Mouse (Mus musculus) layer of hippocampus, adult 8-10 months (tissue): ENCODE data around the gene Gm13290. TPM values are rescaled to one million over a fixed set of nuclear protein-coding genes. Genes with fewer than 3 reads are reported as not detected.
A peak's percentile ranks its signal among the peaks of the same experiment; 100 is the strongest.
"Not testable (repeated sequence)": the region's sequence is repeated elsewhere in the genome, so short reads cannot be mapped to it uniquely, and the experiment has no call there.

ENCODE experiments used
- DNase-seq, 2 experiments: peaks; one replicate each; pipeline ENCODE4 v3.0.0; 2022; ENCODE audit warnings: low spot score in 2 of 2
- total RNA-seq, 4 experiments: library from RNA; stranded (reverse); gene quantifications; 2 replicates each; pipeline ENCODE4 v1.2.4; 2022

Gm13290 gene
- total RNA-seq, 4 experiments from 2014 or later, result not detected

DNA sequence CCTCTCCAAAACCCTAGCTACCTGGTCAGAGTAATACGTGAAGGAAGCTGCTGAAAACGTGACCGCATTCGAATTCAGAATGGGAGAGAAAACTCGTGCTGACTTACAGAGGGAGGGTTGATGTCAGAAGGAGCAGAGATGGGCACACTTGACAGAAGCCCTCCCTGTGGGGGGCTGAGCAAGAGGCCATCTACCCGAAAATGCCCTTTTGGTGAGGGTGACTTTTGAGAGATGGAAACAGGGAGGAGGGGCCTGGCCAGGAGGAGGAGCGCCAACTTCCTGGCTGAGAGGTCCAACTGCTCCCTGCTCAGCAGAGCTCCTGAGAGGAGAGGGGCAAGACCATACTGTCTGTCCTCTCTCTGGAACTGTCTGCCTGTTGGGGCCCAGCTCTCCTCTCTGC is 8.2 kb downstream of the Gm13290 start, which contains the start of gene Ifnz:
Gene Ifnz, plus strand, starts transcription at position 301 of the 400 bp plus-strand sequence.
- not testable (repeated sequence) for DNase-seq

- not testable (repeated sequence) for DNase-seq
Observed at GRCm38 (mm10) chr4:88782335-88782734, 8.7 kb downstream of the Gm13290 start.

GRCm38 (mm10) chr4:88785409-88785808 is 11.8 kb downstream of the Gm13290 start, which contains the start of gene Gm13276:
Gene Gm13276, plus strand, starts transcription at chr4:88785709.
- not testable (repeated sequence) for DNase-seq

DNA sequence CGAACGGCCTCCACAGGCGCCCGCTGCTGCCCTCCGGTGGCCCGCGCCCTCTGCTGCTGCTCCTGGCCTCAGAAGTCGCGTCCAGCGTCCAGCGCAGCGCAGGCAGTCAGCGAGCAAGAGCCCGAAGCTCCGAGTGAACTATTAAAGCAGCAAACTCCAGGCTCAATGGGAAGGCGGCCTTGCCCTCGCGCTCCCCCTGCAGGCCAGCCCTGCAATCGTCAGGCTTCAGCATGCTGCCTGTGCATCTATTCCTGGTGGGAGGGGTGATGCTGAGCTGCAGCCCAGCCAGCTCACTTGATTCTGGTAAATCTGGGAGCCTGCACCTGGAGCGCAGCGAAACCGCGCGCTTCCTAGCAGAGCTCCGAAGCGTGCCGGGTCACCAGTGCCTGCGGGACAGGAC is 14.8 kb downstream of the Gm13290 start, which contains the start of gene Gm13277:
Gene Gm13277, plus strand, starts transcription at position 231 of the 400 bp plus-strand sequence.
- peak; percentile 25 to 55 for DNase-seq

DNA sequence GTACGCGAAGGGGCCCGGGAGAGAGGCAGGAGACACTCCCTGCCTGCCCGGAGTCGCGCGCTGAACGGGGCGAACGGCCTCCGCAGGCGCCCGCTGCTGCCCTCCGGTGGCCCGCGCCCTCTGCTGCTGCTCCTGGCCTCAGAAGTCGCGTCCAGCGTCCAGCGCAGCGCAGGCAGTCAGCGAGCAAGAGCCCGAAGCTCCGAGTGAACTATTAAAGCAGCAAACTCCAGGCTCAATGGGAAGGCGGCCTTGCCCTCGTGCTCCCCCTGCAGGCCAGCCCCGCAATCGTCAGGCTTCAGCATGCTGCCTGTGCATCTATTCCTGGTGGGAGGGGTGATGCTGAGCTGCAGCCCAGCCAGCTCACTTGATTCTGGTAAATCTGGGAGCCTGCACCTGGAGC is 17.6 kb downstream of the Gm13290 start, which contains the start of gene Gm13278:
Gene Gm13278, plus strand, starts transcription at position 301 of the 400 bp plus-strand sequence.
- not testable (repeated sequence) for DNase-seq

DNA sequence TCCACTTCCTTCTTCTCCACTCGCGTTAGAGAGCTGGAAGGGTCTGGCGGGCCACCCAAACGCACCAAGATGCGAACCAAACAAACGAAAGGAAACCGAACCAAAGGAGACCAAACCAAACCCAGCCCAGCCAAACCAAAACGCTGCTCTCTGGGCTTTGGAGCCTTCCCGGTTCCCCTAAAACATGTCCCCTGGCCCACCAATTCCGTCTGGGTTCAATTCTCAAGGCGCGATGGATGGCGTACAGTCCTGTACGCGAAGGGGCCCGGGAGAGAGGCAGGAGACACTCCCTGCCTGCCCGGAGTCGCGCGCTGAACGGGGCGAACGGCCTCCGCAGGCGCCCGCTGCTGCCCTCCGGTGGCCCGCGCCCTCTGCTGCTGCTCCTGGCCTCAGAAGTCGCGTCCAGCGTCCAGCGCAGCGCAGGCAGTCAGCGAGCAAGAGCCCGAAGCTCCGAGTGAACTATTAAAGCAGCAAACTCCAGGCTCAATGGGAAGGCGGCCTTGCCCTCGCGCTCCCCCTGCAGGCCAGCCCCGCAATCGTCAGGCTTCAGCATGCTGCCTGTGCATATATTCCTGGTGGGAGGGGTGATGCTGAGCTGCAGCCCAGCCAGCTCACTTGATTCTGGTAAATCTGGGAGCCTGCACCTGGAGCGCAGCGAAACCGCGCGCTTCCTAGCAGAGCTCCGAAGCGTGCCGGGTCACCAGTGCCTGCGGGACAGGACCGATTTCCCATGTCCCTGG is 20.5 kb downstream of the Gm13290 start, which contains the start of gene Gm13275:
Gene Gm13275, plus strand, starts transcription at position 552 of the 740 bp plus-strand sequence.
- peak; percentile 62 to 66 for DNase-seq

DNA sequence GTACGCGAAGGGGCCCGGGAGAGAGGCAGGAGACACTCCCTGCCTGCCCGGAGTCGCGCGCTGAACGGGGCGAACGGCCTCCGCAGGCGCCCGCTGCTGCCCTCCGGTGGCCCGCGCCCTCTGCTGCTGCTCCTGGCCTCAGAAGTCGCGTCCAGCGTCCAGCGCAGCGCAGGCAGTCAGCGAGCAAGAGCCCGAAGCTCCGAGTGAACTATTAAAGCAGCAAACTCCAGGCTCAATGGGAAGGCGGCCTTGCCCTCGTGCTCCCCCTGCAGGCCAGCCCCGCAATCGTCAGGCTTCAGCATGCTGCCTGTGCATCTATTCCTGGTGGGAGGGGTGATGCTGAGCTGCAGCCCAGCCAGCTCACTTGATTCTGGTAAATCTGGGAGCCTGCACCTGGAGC is 23.5 kb downstream of the Gm13290 start, which contains the start of gene Gm13279:
Gene Gm13279, plus strand, starts transcription at position 301 of the 400 bp plus-strand sequence.
- DNase-seq, result not testable (repeated sequence)

GRCm38 (mm10) chr4:88799365-88799764 is 25.7 kb downstream of the Gm13290 start, which contains the start of gene Gm13285:
Gene Gm13285, plus strand, starts transcription at chr4:88799665.
- not testable (repeated sequence) for DNase-seq

DNA sequence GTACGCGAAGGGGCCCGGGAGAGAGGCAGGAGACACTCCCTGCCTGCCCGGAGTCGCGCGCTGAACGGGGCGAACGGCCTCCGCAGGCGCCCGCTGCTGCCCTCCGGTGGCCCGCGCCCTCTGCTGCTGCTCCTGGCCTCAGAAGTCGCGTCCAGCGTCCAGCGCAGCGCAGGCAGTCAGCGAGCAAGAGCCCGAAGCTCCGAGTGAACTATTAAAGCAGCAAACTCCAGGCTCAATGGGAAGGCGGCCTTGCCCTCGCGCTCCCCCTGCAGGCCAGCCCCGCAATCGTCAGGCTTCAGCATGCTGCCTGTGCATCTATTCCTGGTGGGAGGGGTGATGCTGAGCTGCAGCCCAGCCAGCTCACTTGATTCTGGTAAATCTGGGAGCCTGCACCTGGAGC is 29.3 kb downstream of the Gm13290 start, which contains the start of gene Gm13287:
Gene Gm13287, plus strand, starts transcription at position 301 of the 400 bp plus-strand sequence.
- not testable (repeated sequence) for DNase-seq

DNA sequence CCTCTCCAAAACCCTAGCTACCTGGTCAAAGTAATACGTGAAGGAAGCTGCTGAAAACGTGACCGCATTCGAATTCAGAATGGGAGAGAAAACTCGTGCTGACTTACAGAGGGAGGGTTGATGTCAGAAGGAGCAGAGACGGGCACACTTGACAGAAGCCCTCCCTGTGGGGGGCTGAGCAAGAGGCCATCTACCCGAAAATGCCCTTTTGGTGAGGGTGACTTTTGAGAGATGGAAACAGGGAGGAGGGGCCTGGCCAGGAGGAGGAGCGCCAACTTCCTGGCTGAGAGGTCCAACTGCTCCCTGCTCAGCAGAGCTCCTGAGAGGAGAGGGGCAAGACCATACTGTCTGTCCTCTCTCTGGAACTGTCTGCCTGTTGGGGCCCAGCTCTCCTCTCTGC is 31.6 kb downstream of the Gm13290 start, which contains the start of gene Gm13288:
Gene Gm13288, plus strand, starts transcription at position 301 of the 400 bp plus-strand sequence.
- not testable (repeated sequence) for DNase-seq

DNA sequence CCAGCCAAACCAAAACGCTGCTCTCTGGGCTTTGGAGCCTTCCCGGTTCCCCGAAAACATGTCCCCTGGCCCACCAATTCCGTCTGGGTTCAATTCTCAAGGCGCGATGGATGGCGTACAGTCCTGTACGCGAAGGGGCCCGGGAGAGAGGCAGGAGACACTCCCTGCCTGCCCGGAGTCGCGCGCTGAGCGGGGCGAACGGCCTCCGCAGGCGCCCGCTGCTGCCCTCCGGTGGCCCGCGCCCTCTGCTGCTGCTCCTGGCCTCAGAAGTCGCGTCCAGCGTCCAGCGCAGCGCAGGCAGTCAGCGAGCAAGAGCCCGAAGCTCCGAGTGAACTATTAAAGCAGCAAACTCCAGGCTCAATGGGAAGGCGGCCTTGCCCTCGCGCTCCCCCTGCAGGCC is 32.1 kb downstream of the Gm13290 start:
- DNase-seq, result not testable (repeated sequence)

GRCm38 (mm10) chr4:88815928-88816327 is 42.3 kb downstream of the Gm13290 start, which contains the start of gene Ifna7:
Gene Ifna7, plus strand, starts transcription at chr4:88816228.
- no peak for DNase-seq

DNA sequence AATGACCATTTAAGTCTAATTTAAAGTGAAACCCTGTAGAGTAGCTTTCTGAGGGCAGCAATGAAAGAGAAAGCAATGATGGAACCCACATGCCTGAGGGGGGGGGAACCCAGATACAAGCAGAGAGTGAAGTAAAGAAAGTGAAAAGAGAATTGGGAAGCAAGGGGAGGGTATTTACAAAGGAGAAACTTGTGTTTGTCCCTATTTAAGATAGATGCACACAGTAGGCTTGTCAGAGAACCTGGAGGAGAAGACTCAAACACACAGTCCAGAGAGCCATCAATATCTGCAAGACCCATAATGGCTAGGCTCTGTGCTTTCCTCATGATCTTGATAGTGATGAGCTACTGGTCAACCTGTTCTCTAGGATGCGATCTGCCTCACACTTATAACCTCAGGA is 46.0 kb downstream of the Gm13290 start, which contains the start of gene Ifna11:
Gene Ifna11, plus strand, starts transcription at position 301 of the 400 bp plus-strand sequence.
- DNase-seq, result no peak

- no peak for DNase-seq
Observed at GRCm38 (mm10) chr4:88822995-88823394, 49.4 kb downstream of the Gm13290 start.

Other genes with a start within 250 kb of the Gm13290 start
- gene Ifna15, start 215.6 kb upstream of the Gm13290 start, total RNA-seq, result not detected
- gene Ifna14, start 202.0 kb upstream of the Gm13290 start, total RNA-seq, result not detected
- gene Ifna9, start 181.4 kb upstream of the Gm13290 start, total RNA-seq, result not detected
- not detected for gene Ifna12, start 170.5 kb upstream of the Gm13290 start, total RNA-seq
- gene C87499, start 139.4 kb upstream of the Gm13290 start, total RNA-seq, result not detected
- gene Ifna13, start 129.4 kb upstream of the Gm13290 start, total RNA-seq, result not detected
- gene Ifna16, start 96.9 kb upstream of the Gm13290 start, total RNA-seq, result not detected
- not detected for gene Ifna2, start 89.9 kb upstream of the Gm13290 start, total RNA-seq
- not detected for gene Ifnab, start 82.5 kb upstream of the Gm13290 start, total RNA-seq
- 1 to 10 TPM in 1 of 4 experiments, under 1 TPM in 3; 0.72 to 1.7 (median 0.82) TPM for gene Gm26566, start 52.0 kb upstream of the Gm13290 start, total RNA-seq
- gene Klhl9, start 51.4 kb upstream of the Gm13290 start, total RNA-seq, result 100 to 1,000 TPM in 3 of 4 experiments, 10 to 100 TPM in 1; 96.8 to 117 (median 107) TPM
- gene Gm13271, start 19.0 kb upstream of the Gm13290 start, total RNA-seq, result not detected
- not detected for gene Gm13283, start 13.7 kb upstream of the Gm13290 start, total RNA-seq
- gene Gm13289, start 3.1 kb downstream of the Gm13290 start, total RNA-seq, result not detected
- not detected for gene Gm13272, start 6.0 kb downstream of the Gm13290 start, total RNA-seq
- gene Ifnz, start 8.3 kb downstream of the Gm13290 start, total RNA-seq, result not detected
- gene Gm13276, start 11.9 kb downstream of the Gm13290 start, total RNA-seq, result not detected
- gene Gm13277, start 14.8 kb downstream of the Gm13290 start, total RNA-seq, result not detected
- gene Gm13278, start 17.7 kb downstream of the Gm13290 start, total RNA-seq, result not detected
- not detected for gene Gm13275, start 20.7 kb downstream of the Gm13290 start, total RNA-seq
- not detected for gene Gm13279, start 23.6 kb downstream of the Gm13290 start, total RNA-seq
- not detected for gene Gm13285, start 25.8 kb downstream of the Gm13290 start, total RNA-seq
- not detected for gene Gm13287, start 29.4 kb downstream of the Gm13290 start, total RNA-seq
- gene Gm13288, start 31.7 kb downstream of the Gm13290 start, total RNA-seq, result not detected
- not detected for gene Ifna7, start 42.4 kb downstream of the Gm13290 start, total RNA-seq
- not detected for gene Ifna11, start 46.1 kb downstream of the Gm13290 start, total RNA-seq
- not detected for gene Ifna6, start 53.6 kb downstream of the Gm13290 start, total RNA-seq
- not detected for gene Ifna5, start 61.7 kb downstream of the Gm13290 start, total RNA-seq
- not detected for gene Ifna4, start 68.0 kb downstream of the Gm13290 start, total RNA-seq
- gene Ifna1, start 76.3 kb downstream of the Gm13290 start, total RNA-seq, result not detected
- gene Ifne, start 106.4 kb downstream of the Gm13290 start, total RNA-seq, result not detected